ENCODE assay signal across 21 mouse cellular contexts in genomic region chr2:61379076-61379475, GRCm38 (mm10).
A peak's percentile ranks its signal among the peaks of the same experiment; 100 is the strongest.
DNase-seq lines count a peak whose midpoint lies in the region; ATAC-seq and TF ChIP-seq lines count a peak whose summit lies in the region.
"Had no signal": no experiment of that assay in that cellular context is flagged by ENCODE, and none has a peak within 500 bp of the region (broad histone marks: within the 10 kb centered on the region; RNA-seq: fewer than 3 reads in every experiment).

No protein-coding gene starts in this region.

- H3K27ac ChIP-seq in layer of hippocampus, adult 2 months: no peak overlapping the region
- H3K27ac ChIP-seq in midbrain, postnatal 0 days (ENCODE audit: low read depth, low read length): no peak overlapping the region
- no peak overlapping the region for H3K27ac ChIP-seq in midbrain, embryonic 14.5 days (replicated peaks; ENCODE audit: low read depth, low read length)
- H3K27ac ChIP-seq in hindbrain, embryonic 10.5 days: no peak overlapping the region
- H3K27ac ChIP-seq: embryonic facial prominence, embryonic 13.5 days; forebrain, embryonic 13.5 days; midbrain, embryonic 10.5 days had no signal

- no peak overlapping the region for H3K4me2 ChIP-seq in midbrain, postnatal 0 days (ENCODE audit: low read depth, low read length, poor library complexity, severe bottlenecking)
- no peak overlapping the region for H3K4me2 ChIP-seq in midbrain, embryonic 14.5 days (ENCODE audit: low read length)
- H3K4me2 ChIP-seq: embryonic facial prominence, embryonic 13.5 days; forebrain, embryonic 13.5 days had no signal

- H3K9me3 ChIP-seq in midbrain, postnatal 0 days (ENCODE audit: low read length): no peaks in the 10 kb centered on the region
- H3K9me3 ChIP-seq in midbrain, embryonic 14.5 days (ENCODE audit: control insufficient read depth, low read length): no peaks in the 10 kb centered on the region
- H3K9me3 ChIP-seq in hindbrain, embryonic 10.5 days: no peaks in the 10 kb centered on the region
- H3K9me3 ChIP-seq: embryonic facial prominence, embryonic 13.5 days; forebrain, embryonic 13.5 days; midbrain, embryonic 10.5 days had no signal

- TF ChIP-seq CTCF in layer of hippocampus, adult 2 months (conservative IDR thresholded peaks at IDR 0.05): peak; percentile 32; the same call in 1 of the 2 replicates
- TF ChIP-seq CTCF in midbrain, postnatal 0 days (IDR thresholded peaks at IDR 0.05): peak; percentile 35

- no peaks in the 10 kb centered on the region for H3K4me1 ChIP-seq in midbrain, postnatal 0 days (ENCODE audit: insufficient read depth, low read length)
- H3K4me1 ChIP-seq in midbrain, embryonic 14.5 days (ENCODE audit: control insufficient read depth, insufficient read depth, low read length): no peaks in the 10 kb centered on the region
- no peaks in the 10 kb centered on the region for H3K4me1 ChIP-seq in hindbrain, embryonic 10.5 days (replicated peaks)
- H3K4me1 ChIP-seq: forebrain, embryonic 13.5 days; midbrain, embryonic 10.5 days had no signal

- no peaks in the 10 kb centered on the region for H3K27me3 ChIP-seq in midbrain, postnatal 0 days (ENCODE audit: insufficient read depth, low read length)
- H3K27me3 ChIP-seq in midbrain, embryonic 14.5 days (ENCODE audit: control insufficient read depth, insufficient read depth, low read length): no peaks in the 10 kb centered on the region
- H3K27me3 ChIP-seq in hindbrain, embryonic 10.5 days (ENCODE audit: insufficient read depth, poor library complexity, severe bottlenecking): no peaks in the 10 kb centered on the region
- H3K27me3 ChIP-seq: embryonic facial prominence, embryonic 13.5 days; forebrain, embryonic 13.5 days had no signal

- H3K4me3 ChIP-seq in layer of hippocampus, adult 2 months: no peak overlapping the region
- no peak overlapping the region for H3K4me3 ChIP-seq in midbrain, postnatal 0 days (ENCODE audit: low read depth, low read length)
- no peak overlapping the region for H3K4me3 ChIP-seq in midbrain, embryonic 14.5 days (replicated peaks; ENCODE audit: low read depth, low read length)
- H3K4me3 ChIP-seq in hindbrain, embryonic 10.5 days: no peak overlapping the region
- H3K4me3 ChIP-seq: embryonic facial prominence, embryonic 13.5 days; erythroblast, embryonic 14.5 days; forebrain, embryonic 13.5 days; midbrain, embryonic 10.5 days had no signal

- ATAC-seq in midbrain, postnatal 0 days (ENCODE audit: low FRiP score): no peak
- ATAC-seq in midbrain, embryonic 14.5 days (ENCODE audit: low FRiP score, low TSS enrichment): no peak
- ATAC-seq in common myeloid progenitor, adult 5-6 weeks (replicated peaks; ENCODE audit: low read depth, poor library complexity, severe bottlenecking): peak; percentile 52; the same call in 1 of the 2 replicates
- ATAC-seq: forebrain, embryonic 13.5 days had no signal

- no peaks in the 10 kb centered on the region for H3K36me3 ChIP-seq in midbrain, postnatal 0 days (ENCODE audit: insufficient read depth, low read length)
- no peaks in the 10 kb centered on the region for H3K36me3 ChIP-seq in midbrain, embryonic 14.5 days (ENCODE audit: control insufficient read depth, insufficient read depth, low read length)
- no peaks in the 10 kb centered on the region for H3K36me3 ChIP-seq in hindbrain, embryonic 10.5 days
- H3K36me3 ChIP-seq: embryonic facial prominence, embryonic 13.5 days; midbrain, embryonic 10.5 days had no signal

- WGBS in midbrain, postnatal 0 days: 82% methylated on average over 5 of the region's 5 CpGs
- 65% methylated on average over 5 of the region's 5 CpGs for WGBS in midbrain, embryonic 14.5 days
- WGBS in hindbrain, embryonic 10.5 days: 74% methylated on average over 5 of the region's 5 CpGs

- H3K9ac ChIP-seq in midbrain, postnatal 0 days (replicated peaks; ENCODE audit: low read length, poor library complexity, severe bottlenecking): no peak overlapping the region
- no peak overlapping the region for H3K9ac ChIP-seq in midbrain, embryonic 14.5 days (replicated peaks; ENCODE audit: low read length)
- H3K9ac ChIP-seq: embryonic facial prominence, embryonic 13.5 days; forebrain, embryonic 13.5 days had no signal

- no peak for DNase-seq in layer of hippocampus, adult 2 months (ENCODE audit: low spot score in 2 of 2)
- DNase-seq in layer of hippocampus, adult 11-12 months (ENCODE audit: low spot score): no peak
- DNase-seq in midbrain, postnatal 0 days (ENCODE audit: low spot score): no peak
- DNase-seq in midbrain, embryonic 14.5 days: no peak
- peak; percentile 23 for DNase-seq in naive thymus-derived CD4-positive, alpha-beta T cell, adult 2 months (ENCODE audit: low read depth)
- no peak for DNase-seq in retina, embryonic 14.5 days (ENCODE audit: low spot score)
- no peak for DNase-seq in hindbrain, embryonic 10.5 days (ENCODE audit: low spot score)
- DNase-seq: adrenal gland, postnatal 14 days; cerebellum, adult 2 months; embryo, embryonic 11 days; kidney, adult 18-20 months; kidney, postnatal 10 days; layer of hippocampus, postnatal 36 days; lung, postnatal 4 days; right cerebral cortex, postnatal 25 days; thymus, postnatal 14 days had no signal
